Mouse (Mus musculus) erythroblast, embryonic 14.5 days (primary cell): Measurements from ENCODE around the gene Tbck. TPM values are rescaled to one million over a fixed set of nuclear protein-coding genes. Genes with fewer than 3 reads are reported as not detected.

Experiments used
- H3K27me3 ChIP-seq: 2 replicates; pipeline ENCODE4 v1.6.1; 2012; ENCODE audit warnings: inconsistent platforms; ENCODE audit not compliant: control insufficient read depth
- H3K36me3 ChIP-seq: 2 replicates; pipeline ENCODE4 v1.6.1; 2012; ENCODE audit warnings: mild to moderate bottlenecking, inconsistent platforms; ENCODE audit not compliant: control insufficient read depth
- H3K4me1 ChIP-seq: 2 replicates; pipeline ENCODE4 v1.6.1; 2012; ENCODE audit warnings: inconsistent platforms; ENCODE audit not compliant: control insufficient read depth
- H3K4me3 ChIP-seq: replicated peaks from 2 replicates; pipeline ENCODE3; 2012; ENCODE audit warnings: moderate library complexity, mild to moderate bottlenecking, inconsistent platforms
- H3K9me3 ChIP-seq: 2 replicates; pipeline ENCODE4 v1.6.1; 2012; ENCODE audit warnings: low read length, inconsistent platforms, mixed read lengths; ENCODE audit not compliant: control insufficient read depth
- GATA1 ChIP-seq: IDR thresholded peaks from 2 replicates; pipeline ENCODE4 v1.6.1; 2012; ENCODE audit warnings: low read length, inconsistent platforms, mixed read lengths
- TAL1 ChIP-seq: IDR thresholded peaks from 3 replicates; pipeline ENCODE4 v1.6.1; 2012; ENCODE audit warnings: low read length, inconsistent platforms, mixed read lengths
- polyA plus RNA-seq: library from polyadenylated mRNA; stranded (reverse); fragments of >175 nt; gene quantifications from 2 replicates; pipeline ENCODE4 v1.2.3, GENCODE M21; 2012

Gene Tbck
- polyA plus RNA-seq, 1 experiment, result 0.04 TPM

DNA sequence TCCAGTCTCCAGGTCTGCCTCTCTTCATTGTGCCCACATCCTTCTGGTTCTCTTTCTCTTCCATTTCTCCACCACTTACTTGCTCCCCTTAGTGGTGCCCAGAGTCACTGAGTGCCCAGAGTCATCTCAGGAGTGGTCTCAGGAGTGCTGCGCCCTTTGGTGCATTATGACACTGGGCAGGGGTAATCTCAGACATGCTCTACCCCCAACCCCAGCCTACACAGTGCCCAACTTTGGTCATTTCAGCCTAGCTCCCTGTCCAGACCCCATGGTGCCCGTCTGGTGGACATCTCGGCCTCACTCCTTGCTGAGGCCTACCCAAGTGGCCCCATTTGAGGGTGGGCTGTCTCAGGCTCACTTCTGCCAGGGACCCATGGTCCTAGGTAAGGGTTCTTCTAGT, 102.7 kb downstream of the Tbck start:
- H3K9me3 ChIP-seq, result no peaks in the 10 kb centered on the region
- no peak overlapping the region for H3K4me3 ChIP-seq
- TF ChIP-seq GATA1 (no peak), TAL1 (no peak)
- H3K27me3 ChIP-seq, result no peaks in the 10 kb centered on the region
- peaks cover 9% of the 10 kb centered on the region; the same call in 1 of the 2 replicates for H3K36me3 ChIP-seq
- H3K4me1 ChIP-seq, result peaks cover 2% of the 10 kb centered on the region; the same call in 1 of the 2 replicates

DNA sequence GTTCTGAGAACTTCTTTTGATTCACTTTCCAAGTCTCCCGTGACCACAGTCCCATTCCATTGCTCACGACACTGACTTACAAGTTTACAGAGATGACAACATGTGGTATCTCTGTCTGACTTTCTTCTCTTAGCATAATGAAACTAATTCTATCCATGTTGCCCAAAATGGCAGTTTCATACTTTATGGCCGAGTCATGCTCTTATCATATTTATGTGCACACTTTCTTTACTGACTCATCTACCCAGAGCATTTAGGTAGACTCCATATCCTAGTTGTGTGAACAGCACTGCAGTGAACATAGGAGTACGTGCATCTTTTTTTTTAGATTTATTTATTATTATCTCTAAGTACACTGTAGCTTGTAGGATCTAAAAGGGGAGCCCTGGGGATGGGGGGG, 103.8 kb downstream of the Tbck start:
- Histone ChIP-seq H3K4me1 (peaks cover 2% of the 10 kb centered on the region; the same call in 1 of the 2 replicates), H3K9me3 (no peaks in the 10 kb centered on the region), H3K4me3 (no peak overlapping the region), H3K36me3 (peaks cover 9% of the 10 kb centered on the region; the same call in 1 of the 2 replicates), H3K27me3 (no peaks in the 10 kb centered on the region)
- no peak for TF ChIP-seq GATA1
- no peak for TF ChIP-seq TAL1

DNA sequence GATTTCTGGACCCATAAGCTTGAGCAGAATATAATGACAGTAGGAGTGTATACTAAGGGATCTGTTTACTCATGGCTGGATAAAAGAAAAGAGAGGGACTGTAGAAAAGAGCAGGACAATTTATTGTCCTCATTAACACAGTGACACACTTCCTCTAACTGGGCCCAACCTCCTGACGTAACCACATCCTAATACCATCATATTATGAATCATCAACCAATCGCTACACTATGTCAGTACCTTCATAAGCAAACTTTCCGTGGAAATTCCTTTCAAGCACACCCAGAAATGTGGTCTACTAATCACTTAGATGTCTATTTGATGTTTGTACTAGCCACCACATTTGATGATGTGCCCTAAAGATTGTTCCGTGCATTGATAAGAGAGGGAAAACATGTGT, 107.2 kb downstream of the Tbck start:
- Histone ChIP-seq H3K4me3 (no peak overlapping the region), H3K9me3 (no peaks in the 10 kb centered on the region), H3K36me3 (peaks cover 6% of the 10 kb centered on the region; the same call in 1 of the 2 replicates), H3K27me3 (no peaks in the 10 kb centered on the region), H3K4me1 (peaks cover 2% of the 10 kb centered on the region; the same call in 1 of the 2 replicates)
- no peak for TF ChIP-seq TAL1
- TF ChIP-seq GATA1, result no peak

DNA sequence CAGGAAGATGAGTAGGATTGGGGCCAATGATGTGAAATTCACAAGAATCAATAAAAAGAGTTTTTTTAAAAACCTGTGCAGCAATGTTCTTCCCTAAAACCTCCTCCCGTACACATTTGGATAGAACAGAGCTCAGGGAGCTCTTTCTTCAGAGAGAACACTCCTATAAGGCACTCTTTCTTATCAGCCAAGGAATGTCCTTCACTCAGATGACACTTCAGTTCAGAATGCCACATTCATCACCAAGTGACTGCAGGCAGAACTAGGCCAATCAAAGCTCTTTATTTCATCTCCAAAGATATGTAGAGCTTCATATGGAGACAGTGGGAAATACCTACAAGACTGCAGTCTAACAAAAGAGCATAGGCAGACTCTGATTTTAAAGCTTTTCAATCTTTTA, 116.3 kb downstream of the Tbck start:
- Histone ChIP-seq H3K9me3 (no peaks in the 10 kb centered on the region), H3K4me1 (no peaks in the 10 kb centered on the region), H3K4me3 (no peak overlapping the region), H3K27me3 (no peaks in the 10 kb centered on the region), H3K36me3 (peaks cover 3% of the 10 kb centered on the region)
- no peak for TF ChIP-seq GATA1
- no peak for TF ChIP-seq TAL1

DNA sequence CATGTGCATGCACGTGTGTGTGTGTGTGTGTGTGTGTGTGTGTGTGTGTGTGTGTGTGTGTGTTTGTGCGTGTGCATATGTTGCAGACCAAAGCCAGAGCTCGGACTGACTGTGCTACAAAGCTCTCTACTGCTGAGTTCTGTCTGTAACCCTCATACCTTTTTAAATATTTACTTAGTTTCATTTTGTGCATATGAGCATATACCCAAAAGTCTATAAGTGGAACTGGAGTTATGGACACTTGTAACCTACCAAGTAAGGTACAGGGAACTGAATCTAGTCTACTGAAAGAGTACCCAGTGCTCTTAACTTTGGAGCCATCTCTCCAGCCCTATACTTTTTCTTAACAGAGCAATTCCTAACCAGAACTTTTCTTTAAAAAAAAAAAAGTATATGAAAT, 118.0 kb downstream of the Tbck start:
- no peak for TF ChIP-seq GATA1
- TF ChIP-seq TAL1, result no peak
- H3K36me3 ChIP-seq, result peaks cover 3% of the 10 kb centered on the region
- H3K27me3 ChIP-seq, result no peaks in the 10 kb centered on the region
- H3K4me3 ChIP-seq, result no peak overlapping the region
- no peaks in the 10 kb centered on the region for H3K4me1 ChIP-seq
- no peaks in the 10 kb centered on the region for H3K9me3 ChIP-seq

DNA sequence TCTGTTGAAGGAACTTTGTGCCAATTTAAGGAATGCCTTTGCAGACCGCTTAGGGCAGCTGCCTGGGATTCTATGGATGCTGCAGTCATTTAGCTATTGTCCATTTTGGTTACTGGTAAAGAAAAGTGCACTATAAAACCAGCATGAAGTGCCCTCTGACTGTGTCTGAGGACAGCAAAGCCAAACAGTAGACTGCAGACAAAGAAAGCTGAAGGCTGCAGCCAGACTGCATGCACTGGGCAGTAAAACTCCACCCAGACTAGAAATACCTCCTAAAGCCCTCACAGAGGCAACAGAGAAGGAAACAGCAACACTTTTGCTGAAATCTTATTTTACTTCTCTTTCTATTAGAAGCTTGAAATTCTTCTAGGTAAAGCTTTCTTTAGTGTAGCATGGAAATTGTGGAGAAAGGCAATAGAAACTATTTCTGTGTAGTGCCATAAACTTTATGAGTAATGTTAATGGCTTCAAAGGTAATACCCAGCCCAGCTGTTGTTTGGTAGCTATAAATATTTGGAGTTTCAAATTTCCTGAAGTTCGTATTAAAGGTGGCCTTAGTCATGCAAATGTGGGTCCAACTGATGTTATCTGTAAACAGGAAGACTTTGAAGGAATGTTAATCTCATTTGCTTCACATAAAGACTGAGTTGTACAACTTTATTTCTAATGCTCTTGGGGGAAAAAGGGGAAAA, 124.1 kb downstream of the Tbck start:
- Histone ChIP-seq H3K4me1 (peaks cover 5% of the 10 kb centered on the region), H3K9me3 (no peaks in the 10 kb centered on the region), H3K4me3 (no peak overlapping the region), H3K36me3 (peaks cover under 1% of the 10 kb centered on the region; the same call in 1 of the 2 replicates), H3K27me3 (no peaks in the 10 kb centered on the region)
- TF ChIP-seq GATA1 (no peak), TAL1 (no peak)

DNA sequence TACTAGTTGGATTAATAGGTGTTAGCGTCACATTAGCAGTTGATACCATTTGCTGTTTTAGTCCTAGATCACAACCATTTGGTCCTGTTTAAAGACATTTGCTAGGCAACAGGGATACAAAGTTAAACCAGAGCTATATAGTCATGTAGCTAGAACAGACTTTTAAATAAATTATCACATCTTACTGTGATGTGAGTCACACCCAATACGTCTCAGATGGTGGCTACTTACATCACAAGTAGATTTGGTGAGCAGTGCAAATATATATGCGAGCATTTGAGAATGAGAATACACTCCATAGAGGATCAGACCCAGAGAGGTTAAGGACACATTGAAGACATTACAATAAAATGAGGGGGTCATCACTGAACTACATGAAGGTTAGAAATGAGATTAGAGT, 125.0 kb downstream of the Tbck start:
- H3K4me3 ChIP-seq, result no peak overlapping the region
- TF ChIP-seq GATA1, result no peak
- no peak for TF ChIP-seq TAL1
- no peaks in the 10 kb centered on the region for H3K27me3 ChIP-seq
- peaks cover 15% of the 10 kb centered on the region for H3K4me1 ChIP-seq
- peaks cover 2% of the 10 kb centered on the region; the same call in 1 of the 2 replicates for H3K36me3 ChIP-seq
- H3K9me3 ChIP-seq, result no peaks in the 10 kb centered on the region

DNA sequence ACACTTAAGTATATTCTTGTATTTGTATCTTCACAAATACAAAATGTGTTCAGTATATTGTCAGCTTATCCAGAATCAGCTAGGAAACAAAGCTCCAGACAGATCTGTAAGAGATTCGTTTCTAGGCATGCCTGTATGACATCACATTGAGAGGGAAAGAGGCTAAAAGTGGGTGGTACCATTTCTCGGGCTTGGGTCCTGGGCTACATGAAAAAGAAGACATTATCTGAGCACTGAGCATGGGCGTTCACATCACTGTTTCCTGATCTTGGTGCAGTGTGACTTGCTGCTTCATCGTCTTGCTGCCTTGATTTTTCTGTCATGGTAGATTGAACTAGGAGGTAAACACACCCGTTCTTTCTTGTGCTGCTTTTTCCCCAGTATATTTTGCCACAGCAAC, 127.8 kb downstream of the Tbck start:
- peaks cover 2% of the 10 kb centered on the region; the same call in 1 of the 2 replicates for H3K36me3 ChIP-seq
- H3K9me3 ChIP-seq, result no peaks in the 10 kb centered on the region
- no peaks in the 10 kb centered on the region for H3K27me3 ChIP-seq
- H3K4me3 ChIP-seq, result no peak overlapping the region
- TF ChIP-seq TAL1 (no peak), GATA1 (no peak)
- H3K4me1 ChIP-seq, result peaks cover 32% of the 10 kb centered on the region

DNA sequence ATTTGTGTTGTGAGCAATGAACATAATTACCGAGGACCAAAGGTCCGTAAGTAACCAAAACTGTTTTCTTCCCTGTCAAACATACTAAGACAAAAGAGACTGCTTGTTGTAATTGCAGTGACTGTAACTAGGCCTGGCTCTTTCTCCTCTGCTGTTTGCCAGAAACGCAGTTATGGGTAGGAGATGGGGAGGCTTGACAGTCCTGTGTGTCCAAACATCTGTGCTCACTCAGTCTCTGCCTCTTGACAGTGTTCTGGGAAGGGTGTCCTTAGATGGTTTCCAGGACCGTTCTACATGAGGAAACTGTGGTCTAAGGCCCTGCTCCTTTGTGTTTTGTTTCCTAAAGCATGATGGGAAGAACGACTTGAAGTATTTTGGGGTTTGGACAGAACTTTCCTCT, 128.4 kb downstream of the Tbck start:
- Histone ChIP-seq H3K36me3 (peaks cover 2% of the 10 kb centered on the region; the same call in 1 of the 2 replicates), H3K4me3 (no peak overlapping the region), H3K27me3 (no peaks in the 10 kb centered on the region), H3K4me1 (peaks cover 36% of the 10 kb centered on the region), H3K9me3 (no peaks in the 10 kb centered on the region)
- TF ChIP-seq GATA1 (no peak), TAL1 (no peak)

DNA sequence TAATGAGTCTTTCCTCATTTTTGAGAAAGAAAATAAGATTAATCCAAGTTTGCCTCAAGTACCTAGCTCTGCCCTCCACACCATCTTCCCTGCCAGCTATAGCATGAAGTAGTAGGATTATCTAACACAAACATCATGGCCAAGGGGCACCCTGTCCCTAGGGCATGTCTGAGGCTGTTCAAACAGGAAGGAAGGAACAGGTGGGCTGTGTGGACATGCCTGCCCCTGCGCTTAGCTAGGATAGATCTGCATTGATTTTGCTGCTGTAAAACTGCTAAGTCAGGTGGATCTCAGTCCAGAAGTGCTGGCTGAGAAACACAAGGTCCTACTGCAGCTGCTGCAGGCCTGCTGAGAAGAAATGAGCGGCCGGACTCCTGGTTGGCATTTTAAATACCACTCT, 129.2 kb downstream of the Tbck start:
- TF ChIP-seq TAL1 (no peak), GATA1 (no peak)
- H3K36me3 ChIP-seq, result peaks cover 2% of the 10 kb centered on the region; the same call in 1 of the 2 replicates
- no peaks in the 10 kb centered on the region for H3K27me3 ChIP-seq
- H3K9me3 ChIP-seq, result no peaks in the 10 kb centered on the region
- H3K4me3 ChIP-seq, result no peak overlapping the region
- H3K4me1 ChIP-seq, result peaks cover 38% of the 10 kb centered on the region
